Mouse (Mus musculus): ENCODE results near the gene Snx25.

Snx25 gene

DNA sequence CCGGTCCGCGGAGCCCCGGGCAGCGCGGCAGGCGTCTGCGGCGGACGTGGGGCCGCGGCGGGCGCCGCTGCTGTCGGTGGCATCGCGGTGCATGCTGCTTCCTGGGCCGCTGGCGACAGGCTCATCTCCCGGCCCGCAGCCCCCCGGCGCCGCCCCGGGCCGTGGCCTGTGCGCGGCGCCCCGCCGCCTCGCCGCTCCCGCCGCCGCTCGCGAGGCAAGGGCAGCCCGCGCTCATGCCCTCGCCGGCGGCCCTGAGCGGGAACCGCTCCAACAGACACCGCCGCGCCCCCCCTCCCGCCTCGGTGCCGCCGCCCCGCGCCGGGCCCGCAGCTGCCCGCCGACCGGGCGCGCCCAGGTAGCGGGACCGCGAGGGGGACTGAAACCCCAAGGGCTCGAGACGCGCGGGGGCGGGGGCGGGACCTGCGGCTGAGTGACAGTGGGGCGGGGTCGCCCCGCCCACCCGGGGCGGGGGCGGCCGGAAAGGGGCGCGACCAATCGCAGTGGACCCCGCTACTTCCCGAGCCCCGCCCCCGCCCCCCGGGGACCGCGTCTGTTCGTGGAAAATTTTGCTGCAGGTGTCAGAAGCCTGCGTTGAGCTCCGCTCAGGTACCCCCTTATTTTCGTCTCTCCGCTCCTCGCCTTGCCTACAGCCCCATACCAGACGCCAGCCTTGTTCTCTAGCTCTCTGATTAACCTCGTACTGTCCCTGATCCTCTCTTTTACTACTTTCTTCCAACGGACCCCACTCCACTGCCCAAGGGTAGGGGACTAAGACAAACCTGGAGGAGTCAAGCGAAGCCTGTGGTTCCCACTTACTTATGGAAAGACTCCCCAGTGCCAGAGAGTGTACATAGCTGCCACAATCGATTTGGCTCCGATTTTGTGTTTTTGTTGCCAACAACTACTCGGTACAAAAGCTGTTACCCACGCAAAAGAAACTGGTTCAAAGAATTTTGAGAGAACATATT, at the start of gene Snx25:
Gene Snx25, minus strand, starts transcription at position 96 of the 968 bp plus-strand sequence.
- TF ChIP-seq GATA4 (IDR thresholded peaks at IDR 0.05; ENCODE audit: insufficient replicate concordance, low read length), result no peak

DNA sequence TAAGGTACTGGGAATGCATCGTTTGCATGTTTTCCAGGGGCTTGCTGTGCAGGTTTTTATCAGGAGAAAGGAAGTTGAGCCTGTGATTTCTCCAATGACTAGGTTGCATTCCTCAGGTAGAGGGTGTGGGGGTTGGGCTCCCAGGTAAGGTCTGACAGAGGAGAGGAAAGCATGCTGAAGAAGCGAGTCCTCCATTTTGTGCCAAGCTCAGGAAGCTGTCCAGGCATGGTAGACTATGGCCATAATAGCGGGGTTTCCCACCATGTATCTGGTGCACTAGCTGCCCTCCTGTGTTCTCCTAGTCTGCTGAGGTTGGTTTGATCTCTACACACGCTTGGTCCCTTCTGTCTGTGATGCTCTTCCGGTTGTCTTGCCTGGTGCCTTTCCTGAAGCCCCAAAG, 45.7 kb upstream of the Snx25 start:
- TF ChIP-seq GATA4 (IDR thresholded peaks at IDR 0.05; ENCODE audit: insufficient replicate concordance, low read length), result no peak

DNA sequence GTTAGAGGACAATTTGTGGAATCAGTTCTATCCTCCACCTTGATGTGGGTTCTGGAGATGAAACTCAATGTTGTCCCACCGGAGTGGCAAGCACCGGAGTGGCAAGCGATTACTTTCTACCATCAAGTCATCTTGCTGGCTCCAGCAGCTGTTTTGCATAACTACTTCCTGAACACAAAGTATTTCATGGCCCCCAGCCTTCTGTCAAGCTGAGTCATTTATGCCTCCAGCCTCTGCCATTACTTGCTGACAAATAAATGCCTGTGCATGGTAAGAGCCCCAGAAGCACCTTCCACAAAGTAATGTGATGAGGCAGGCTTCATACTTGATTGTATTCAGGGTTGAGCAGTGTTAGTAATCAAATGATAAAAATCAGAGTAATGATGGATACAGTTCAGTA, 44.9 kb upstream of the Snx25 start:
- TF ChIP-seq GATA4 (IDR thresholded peaks at IDR 0.05; ENCODE audit: insufficient replicate concordance, low read length), result no peak

DNA sequence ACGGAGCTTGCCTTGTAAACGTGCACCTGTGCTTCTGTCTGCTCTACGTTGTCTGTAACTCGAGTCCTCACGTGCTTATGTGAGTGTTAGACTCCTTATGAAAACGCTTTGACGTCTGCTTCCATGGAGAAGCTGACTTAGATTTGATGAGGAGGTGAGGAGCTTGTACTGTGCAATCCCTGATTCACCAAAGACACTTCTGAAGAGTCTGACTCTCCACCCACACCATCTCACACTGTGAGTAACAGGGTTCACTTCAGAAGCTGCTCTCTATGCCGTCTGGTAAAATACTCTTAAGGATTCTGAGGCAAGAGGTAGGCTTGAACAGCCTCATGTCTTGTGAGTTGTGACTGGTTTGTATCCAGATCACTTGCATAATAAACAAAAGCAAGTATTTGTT, 41.1 kb upstream of the Snx25 start:
- no peak for TF ChIP-seq GATA4 (IDR thresholded peaks at IDR 0.05; ENCODE audit: insufficient replicate concordance, low read length)

DNA sequence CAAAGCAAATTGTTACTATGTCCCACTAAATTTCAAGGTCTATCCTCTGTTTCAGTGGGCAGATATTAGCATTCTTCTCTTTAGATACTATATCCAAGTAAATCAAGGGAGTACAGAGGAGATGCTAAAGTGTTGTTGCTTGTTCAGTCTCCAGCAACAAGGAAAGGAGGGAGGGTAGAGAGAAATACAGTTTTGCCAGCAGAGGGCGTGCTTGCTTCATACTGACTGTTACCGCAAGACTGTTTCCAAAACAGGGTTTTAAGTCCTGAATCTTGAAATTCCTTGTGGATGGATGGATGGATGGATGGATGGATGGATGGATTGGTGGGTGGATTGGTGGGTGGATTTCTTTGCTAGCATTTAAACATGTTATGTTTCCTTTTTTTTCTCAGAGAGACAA, 33.4 kb upstream of the Snx25 start:
- no peak for TF ChIP-seq GATA4 (IDR thresholded peaks at IDR 0.05; ENCODE audit: insufficient replicate concordance, low read length)

DNA sequence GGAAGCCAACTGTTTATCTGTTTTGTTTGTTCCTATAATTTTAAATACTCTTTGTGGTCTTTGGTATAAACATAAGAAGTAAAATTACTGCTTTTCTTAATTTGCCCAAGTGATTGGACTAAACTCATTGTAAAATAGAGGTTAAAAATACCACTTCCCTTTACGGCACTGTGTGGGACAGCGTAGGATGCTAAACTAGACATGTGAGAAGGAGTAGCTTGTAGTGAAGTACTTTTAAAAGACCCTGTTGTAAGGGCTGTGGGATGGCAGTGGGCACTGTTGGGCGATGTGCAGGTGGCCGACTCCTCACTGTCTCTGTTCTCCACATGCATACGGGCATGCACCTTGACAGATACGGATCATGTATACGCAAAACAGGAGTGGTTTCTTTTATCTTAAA, 28.2 kb upstream of the Snx25 start:
- no peak for TF ChIP-seq GATA4 (IDR thresholded peaks at IDR 0.05; ENCODE audit: insufficient replicate concordance, low read length)

DNA sequence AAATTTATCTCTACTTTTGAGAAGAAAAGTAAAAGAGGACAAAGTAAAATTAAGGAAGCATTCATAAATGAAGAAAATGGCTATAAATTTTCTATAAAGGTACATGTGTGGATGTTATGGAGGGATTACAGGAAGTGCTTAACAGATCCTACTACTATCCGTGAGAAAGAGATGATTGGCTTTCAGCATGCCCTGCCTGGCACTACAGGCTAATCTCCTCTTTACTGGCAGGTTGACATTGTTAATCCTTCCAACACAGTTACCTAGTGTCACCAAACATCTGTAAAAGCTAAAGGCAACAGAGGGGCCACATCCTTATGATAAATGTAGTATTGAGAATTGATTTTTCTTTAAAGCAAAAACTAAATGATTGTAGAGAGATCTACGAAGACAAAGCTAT, 21.7 kb upstream of the Snx25 start:
- no peak for TF ChIP-seq GATA4 (IDR thresholded peaks at IDR 0.05; ENCODE audit: insufficient replicate concordance, low read length)

DNA sequence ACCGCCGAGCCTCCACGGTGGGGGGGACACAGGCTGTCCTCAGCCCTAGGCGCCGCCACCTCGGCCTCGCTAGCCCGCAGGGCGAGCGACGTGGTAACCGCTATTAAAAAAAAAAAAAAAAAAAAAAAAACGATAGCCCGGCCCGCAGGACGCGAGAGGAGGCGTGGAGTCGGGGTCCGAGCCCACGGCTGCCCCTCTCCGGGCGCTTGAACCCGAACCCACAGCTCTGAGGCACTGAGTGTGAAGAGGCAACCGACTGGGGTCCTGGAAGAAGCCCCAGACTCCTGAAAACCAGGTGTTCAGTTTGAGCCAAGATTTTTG, 11.9 kb upstream of the Snx25 start:
- no peak for TF ChIP-seq GATA4 (IDR thresholded peaks at IDR 0.05; ENCODE audit: insufficient replicate concordance, low read length)

DNA sequence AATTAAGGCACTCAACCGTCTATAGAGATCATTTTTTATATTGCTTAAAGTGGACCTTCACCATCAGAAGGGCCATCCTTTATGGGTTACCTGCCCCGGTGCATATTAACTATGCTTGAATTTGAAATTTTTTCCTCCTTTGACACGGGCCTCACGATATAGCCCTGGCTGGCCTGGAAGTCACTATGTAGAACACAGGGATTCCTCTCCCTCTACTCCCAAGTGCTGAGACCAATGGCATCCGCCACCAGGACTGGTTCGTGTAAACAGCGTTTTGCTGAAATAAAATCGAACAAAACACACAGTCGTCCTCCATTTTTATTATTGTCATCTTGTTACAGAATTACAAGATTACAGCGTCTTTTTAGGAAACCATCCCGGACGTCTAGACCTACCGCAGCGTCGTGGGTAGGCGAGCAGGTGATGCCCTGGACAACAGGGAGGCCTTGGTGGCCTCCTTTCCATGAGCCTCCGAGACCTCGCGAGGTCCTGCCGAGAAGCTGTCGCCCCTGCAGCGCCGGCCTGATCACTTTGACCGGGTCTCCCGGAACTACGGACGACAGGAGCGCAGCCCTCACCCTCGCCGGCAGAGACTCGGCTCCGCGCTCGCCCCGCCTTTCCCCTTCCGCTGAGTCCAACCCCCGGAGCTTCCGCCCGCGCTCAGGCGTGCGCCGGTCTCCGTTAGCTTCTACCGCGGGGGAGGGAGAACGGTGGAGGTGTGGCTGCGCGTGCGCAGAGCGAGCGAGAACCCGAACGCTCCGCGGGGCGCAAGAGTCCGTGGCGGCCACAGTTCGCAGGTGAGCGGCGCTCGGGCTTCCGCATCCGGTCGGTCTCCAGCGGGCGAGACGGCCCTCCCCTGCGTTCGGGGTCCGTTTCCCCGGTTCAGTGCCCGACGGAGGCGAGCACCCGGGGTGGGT, 11.3 kb upstream of the Snx25 start:
- peak; percentile 63; the same call in 1 of the 2 replicates for TF ChIP-seq GATA4 (IDR thresholded peaks at IDR 0.05; ENCODE audit: insufficient replicate concordance, low read length)

DNA sequence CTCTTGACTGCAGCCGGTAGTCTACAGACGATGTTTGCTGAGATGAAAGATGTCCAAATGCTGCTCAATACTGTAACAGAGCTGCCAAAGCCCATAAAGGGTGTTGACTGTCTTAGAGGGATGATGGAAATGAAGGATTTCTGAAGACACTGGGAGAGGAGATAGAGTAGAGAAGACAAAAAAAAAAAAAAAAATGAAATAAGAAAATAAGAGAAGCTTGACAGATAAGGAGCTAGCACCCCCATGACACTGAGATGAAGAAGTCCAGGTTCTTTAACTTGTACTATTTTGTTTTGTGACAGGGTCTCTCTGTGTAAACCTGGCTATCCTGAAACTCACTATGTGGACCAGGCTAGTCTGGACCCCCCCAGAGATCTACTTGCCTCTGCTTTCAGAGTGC, 1.1 kb upstream of the Snx25 start:
- TF ChIP-seq GATA4 (IDR thresholded peaks at IDR 0.05; ENCODE audit: insufficient replicate concordance, low read length), result no peak

DNA sequence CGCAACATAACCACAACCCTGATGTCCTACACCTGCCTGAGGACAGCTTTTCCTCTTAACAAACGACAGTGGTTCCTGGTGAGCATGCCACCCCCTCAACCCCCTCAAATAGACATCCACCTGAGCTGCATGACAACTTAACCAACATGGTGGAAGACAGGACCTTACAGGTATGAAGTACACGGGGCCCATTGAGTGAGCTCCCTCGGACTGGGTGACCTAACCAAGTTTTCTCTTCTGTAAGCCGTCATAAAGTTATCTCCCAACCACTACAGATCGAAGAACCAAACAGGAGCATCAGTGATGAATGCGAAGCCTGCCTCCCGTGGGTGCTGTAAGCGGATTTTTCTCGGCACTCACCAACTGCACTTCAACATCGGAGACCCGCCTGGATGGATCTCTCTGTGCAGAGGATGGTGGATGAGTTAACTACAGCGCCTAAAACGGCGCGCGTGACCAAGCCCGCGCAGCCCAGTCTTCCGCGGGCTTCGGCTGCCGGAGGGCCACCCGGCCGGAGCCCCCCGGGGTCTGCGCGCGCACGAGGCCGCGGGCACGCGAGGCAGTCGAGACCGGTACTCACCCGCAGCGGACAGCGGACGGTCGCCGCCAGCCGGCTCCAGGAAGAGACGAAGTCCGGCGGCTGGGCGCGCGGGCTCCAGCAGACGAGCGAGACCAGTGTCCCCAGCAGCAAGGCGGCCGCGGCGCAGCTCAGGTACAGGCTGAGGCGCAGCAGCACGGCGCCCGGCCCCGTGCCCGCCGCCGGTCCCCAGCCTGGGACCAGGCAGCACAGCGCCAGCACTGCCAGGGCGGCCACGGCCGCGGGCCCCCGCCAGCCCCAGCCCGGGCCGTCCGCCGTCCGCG, 527 bp downstream of the Snx25 start, which contains the start of gene Cfap97:
Gene Cfap97, plus strand, starts transcription at position 570 of the 861 bp plus-strand sequence.
- no peak for TF ChIP-seq GATA4 (IDR thresholded peaks at IDR 0.05; ENCODE audit: insufficient replicate concordance, low read length)

DNA sequence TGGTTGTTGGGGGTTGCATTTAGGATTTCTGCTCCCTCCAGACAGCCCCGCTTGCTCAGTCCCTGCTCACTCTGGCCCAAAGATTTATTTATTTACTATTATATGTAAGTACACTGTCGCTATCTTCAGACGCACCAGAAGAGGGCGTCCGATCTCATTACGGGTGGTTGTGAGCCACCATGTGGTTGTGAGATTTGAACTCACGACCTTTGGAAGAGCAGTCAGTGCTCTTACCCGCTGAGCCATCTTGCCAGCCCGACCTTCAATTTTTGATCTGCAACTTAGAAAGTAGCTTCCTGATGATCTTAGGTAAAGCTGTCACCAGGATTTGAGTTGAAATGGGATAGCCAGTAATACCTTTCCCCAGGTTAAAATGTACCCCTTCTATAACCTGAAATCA, 2.2 kb downstream of the Snx25 start:
- TF ChIP-seq GATA4 (IDR thresholded peaks at IDR 0.05; ENCODE audit: insufficient replicate concordance, low read length), result no peak

DNA sequence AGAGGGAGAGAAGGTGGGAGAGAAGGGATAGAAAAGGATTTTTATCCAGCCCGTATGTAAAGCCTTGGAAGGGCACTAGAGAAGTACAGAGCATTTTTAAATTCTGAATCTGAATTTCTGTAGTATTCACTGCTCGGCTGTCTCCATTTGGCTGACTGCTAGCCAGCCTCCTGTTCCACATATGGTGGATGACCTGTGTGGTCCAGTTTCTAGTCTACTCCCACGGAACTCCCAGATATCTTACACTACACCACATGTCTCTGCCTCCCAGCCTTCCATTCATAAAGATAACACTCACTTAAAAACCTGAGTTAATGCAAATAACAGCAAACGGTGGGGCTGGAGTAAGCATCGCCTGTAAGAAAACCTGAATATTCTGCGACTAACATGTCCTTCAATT, 2.7 kb downstream of the Snx25 start:
- TF ChIP-seq GATA4 (IDR thresholded peaks at IDR 0.05; ENCODE audit: insufficient replicate concordance, low read length), result no peak

DNA sequence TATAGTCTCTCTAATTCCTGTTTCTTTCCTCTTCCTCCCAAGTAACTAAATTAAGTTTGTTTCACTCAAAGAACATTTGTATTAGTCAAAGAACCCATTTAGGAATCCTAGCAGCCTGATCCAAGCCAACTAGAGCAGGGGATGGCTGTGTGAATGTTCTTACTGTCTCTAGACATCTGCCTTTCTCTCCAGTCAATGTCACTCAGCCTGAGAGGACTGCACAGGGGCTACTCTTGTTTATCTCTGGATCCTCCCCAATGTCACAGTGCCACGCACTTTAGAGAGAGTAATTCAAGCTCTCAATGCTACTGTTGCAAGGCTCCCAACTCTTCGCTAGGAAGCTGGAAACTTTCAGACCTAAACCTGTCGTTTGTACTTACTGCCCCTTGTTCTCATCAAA, 5.8 kb downstream of the Snx25 start:
- no peak for TF ChIP-seq GATA4 (IDR thresholded peaks at IDR 0.05; ENCODE audit: insufficient replicate concordance, low read length)

DNA sequence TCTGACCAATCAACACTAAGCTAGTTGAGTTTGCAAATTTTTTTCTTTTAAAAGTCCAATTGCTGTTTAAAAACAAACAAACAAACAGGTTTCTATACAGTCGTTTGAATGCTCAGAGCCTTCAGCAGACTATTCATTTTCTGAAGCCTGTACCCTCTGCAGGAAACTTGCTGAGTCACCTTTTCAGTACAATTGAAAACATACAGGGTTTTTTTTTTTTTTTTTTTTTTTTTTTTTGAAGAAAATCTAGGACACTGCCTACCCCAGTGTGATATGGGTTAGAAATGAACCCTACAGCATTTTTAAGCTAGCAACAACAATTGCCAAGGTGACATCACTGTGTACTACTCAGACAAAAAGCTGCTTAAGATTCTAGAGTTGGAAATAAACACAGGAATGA, 8.0 kb downstream of the Snx25 start:
- TF ChIP-seq GATA4 (IDR thresholded peaks at IDR 0.05; ENCODE audit: insufficient replicate concordance, low read length), result no peak
